Mouse (Mus musculus) left cerebral cortex, postnatal 36 days (tissue): ENCODE results near the gene Gxylt1. TPM values are rescaled to one million over a fixed set of nuclear protein-coding genes. Genes with fewer than 3 reads are reported as not detected.
A peak's percentile ranks its signal among the peaks of the same experiment; 100 is the strongest.
"Not testable (repeated sequence)": the region's sequence is repeated elsewhere in the genome, so short reads cannot be mapped to it uniquely, and the experiment has no call there.

Experiments used
- DNase-seq, 2 experiments: peaks; one replicate each; pipeline ENCODE4 v3.0.0; 2021 to 2022; ENCODE audit warnings: low spot score in 2 of 2, mixed read lengths in 1 of 2
- intact Hi-C: fragments of 180-260 bp; cut with DNase I; formaldehyde crosslinking; loops from one replicate; pipeline ENCODE4 v1.15.1; 2025
- total RNA-seq, 2 experiments: library from RNA; stranded (reverse); gene quantifications; 2 replicates each; pipeline ENCODE4 v1.2.3; 2021

Gene Gxylt1
- 10 to 100 TPM in 1 of 2 experiments, 1 to 10 TPM in 1; 9.9 to 13.0 TPM for total RNA-seq

DNA sequence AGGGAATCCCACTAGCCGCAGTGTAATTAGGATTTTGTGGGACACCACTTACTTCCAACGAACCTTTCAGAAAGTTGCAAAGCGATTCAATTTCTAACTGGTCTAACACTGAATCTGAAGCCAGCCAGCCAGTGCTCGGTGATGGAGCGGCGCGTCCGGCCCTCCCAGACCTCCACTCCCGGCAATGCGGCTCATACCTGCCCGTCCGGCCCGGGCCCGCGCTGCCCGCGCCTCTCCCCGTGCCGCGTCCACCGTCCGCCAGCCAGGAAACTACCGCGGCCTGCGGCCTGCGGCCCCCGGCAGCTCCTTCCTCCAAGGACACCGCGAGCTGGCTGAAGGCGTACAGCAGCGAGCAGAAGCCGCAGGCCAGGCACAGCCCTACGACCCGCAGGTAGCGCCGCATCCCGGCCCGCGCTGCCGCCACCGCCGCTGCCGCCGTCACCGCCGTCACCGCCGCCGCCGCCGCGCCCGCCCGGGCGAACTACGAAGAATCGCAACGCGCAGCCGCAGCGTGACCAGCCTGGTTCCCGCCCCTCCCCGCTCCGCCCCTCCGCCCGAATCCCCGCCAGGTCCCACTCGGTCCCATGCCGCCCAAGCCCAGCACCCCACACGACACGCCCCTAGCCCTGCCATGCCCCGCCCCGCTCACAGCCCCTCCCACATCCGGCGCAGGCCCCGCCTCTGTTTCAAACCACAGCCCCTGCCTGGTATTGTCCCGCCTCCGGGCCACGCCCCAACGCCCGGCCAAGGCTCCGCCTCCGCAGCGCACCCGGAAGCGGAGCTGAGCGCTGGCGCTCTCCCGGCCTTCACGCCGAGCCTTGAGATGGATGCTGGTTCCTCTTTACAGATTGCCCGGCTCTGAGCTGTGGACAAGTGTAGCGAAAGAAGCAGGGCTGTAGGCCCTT, at the start of gene Gxylt1:
Gxylt1 (minus strand) TSS at position 501 of the 905 bp plus-strand sequence.
- DNase-seq: peak; percentile 99
- intact Hi-C loops: loop anchor here (2.0 kb wide), 2 partner anchors 62 to 124 kb away; partner anchors contain the start of genes Pphln1, Yaf2 and Zcrb1

- no peak for DNase-seq
Observed at GRCm38 (mm10) chr15:93318781-93319180, 43.8 kb upstream of the Gxylt1 start.

GRCm38 (mm10) chr15:93310304-93310703, 35.3 kb upstream of the Gxylt1 start:
- intact Hi-C loops, DNase-seq: not testable (repeated sequence)

More at GRCm38 (mm10) chr15:93318781-93319180, 43.8 kb upstream of the Gxylt1 start:
- intact Hi-C loops: no loop called here

- intact Hi-C loops: no loop called here
- no peak for DNase-seq
Observed at GRCm38 (mm10) chr15:93298197-93298596, 23.2 kb upstream of the Gxylt1 start.

- intact Hi-C loops: no loop called here
- DNase-seq: no peak
Observed at GRCm38 (mm10) chr15:93294483-93294882, 19.5 kb upstream of the Gxylt1 start.

DNA sequence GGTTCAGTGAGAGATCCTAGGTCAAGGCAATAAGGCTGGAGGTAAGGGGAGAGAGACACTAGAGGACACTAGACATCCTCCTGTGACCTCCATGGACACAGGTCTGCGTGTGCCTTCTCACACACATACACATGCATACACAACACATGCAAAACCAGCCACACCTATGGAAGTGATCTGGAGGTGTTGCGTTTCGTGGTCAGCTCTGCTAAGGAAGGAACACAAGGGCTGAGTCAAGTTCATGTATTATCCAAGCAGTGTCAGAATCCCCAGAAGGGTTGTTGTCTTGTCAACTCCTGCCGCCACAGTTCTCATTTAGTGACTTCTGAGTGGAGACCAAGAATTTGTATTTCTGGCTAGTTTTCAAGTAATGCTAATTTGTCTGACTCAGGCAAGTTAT, 13.3 kb upstream of the Gxylt1 start:
- no peak for DNase-seq
- intact Hi-C loops: no loop called here

GRCm38 (mm10) chr15:93287628-93288027, 12.6 kb upstream of the Gxylt1 start:
- no peak for DNase-seq
- intact Hi-C loops: no loop called here

DNA sequence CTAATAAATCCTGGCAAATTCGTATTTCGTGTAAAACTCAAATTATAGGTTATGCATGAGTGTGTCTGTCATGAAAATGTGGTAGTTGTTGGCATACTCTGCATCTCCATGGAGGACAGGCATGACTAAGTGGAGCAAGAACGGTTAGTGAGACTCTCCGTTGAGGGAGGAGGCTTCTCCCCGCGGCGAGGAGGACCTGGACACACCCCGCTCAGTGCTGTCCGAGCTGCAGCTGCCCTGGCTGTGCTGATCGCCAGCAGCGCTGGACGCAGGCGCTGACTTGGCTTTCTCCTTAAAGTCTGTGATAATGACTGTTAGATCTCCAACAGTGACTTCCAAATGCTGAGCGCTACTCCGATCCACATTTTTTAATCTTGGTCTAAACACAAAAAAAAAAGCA, 10.3 kb upstream of the Gxylt1 start:
- intact Hi-C loops: no loop called here
- no peak for DNase-seq

DNA sequence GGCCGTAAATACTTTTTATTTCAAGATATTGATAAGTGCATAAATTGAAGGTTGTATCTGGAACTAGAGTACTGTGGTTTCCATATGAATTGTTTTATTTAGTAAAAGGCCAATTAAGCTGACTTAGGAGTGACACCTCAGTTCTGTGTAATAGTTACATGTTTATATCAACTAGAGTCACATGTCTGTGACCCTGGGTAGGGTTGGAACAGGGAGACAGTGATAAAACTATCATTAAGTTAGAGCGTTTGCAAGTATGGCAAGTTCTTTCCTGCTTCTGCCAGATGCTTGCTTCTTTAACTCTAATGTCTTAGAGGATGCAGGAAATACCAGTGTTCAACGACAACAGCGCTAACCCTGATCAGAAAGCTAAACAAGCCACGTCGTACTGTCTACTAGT, 9.3 kb upstream of the Gxylt1 start:
- DNase-seq: no peak
- intact Hi-C loops: no loop called here

DNA sequence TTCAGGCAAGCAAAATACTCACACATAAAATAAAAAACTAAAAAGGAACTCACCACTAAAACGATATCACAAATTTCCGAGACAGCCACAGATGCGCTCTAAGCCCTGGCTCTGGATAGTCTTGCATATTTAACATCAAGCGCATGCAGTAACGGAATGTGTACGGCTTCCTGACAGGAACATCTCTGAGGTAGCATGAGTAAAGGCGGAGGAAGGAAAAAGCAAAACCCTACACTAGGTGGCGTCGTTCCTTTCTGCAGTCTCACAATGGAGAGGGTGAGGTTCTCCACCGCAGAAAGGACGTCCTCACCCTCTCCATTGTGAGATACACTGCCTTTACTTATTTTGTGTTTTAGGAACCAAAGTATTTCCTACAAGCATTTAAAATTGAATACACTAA, 8.4 kb upstream of the Gxylt1 start:
- DNase-seq: no peak
- intact Hi-C loops: no loop called here

- peak in 1 of 2 experiments; percentile 21 for DNase-seq
- intact Hi-C loops: no loop called here
Observed at GRCm38 (mm10) chr15:93276276-93276675, 1.3 kb upstream of the Gxylt1 start.

GRCm38 (mm10) chr15:93275623-93276022, 644 bp upstream of the Gxylt1 start:
- no peak for DNase-seq
- intact Hi-C loops: loop anchor here (2.0 kb wide), 2 partner anchors 61 to 123 kb away; partner anchors contain the start of genes Pphln1, Yaf2 and Zcrb1

DNA sequence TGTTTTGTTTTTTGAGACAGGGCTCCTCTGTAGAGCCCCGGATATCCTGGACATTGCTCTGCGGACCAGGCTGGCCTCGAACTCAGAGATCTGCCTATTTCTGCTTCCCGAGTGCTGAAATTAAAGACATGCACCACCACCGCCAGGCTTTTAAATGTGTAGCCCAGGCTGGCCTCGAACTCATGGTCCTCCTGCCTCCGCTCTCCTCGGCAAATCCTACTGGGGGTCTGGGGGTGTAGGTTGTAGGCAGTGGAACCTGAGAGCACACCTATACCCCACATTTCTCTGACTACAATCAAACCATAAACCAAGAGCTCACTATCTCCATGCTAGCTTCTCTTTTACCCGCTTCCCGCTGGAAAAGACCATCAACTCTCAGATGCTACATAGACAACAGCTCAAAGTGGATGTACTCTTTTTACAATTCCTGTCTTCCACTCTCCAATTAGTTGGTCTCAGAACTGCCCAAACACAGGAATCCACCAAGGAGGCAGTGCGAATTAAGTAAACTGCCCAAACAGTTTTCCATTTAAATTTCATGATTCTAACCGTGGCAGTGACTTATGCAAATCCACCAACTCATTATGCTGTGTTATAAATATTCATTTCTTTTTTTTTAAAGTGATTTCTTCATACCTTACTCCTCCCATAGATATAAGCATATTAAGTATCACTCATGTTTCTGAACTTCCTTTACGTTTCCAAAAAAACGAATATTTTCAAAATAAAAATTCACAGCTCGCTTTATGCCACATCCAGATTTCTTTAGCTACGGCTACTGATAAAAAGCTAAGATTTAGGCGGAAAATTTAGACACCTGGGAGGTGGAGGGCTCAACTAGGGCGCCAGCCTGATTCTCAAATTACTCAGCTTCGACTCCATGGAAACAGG, 946 bp downstream of the Gxylt1 start:
- intact Hi-C loops: loop anchor here (2.0 kb wide), 2 partner anchors 63 to 125 kb away; partner anchors contain the start of genes Pphln1, Yaf2 and Zcrb1

GRCm38 (mm10) chr15:93272948-93273347, 2.0 kb downstream of the Gxylt1 start:
- intact Hi-C loops: no loop called here

More for the DNA sequence above, 946 bp downstream of the Gxylt1 start:
- DNase-seq: no peak

GRCm38 (mm10) chr15:93270289-93270855, 4.6 kb downstream of the Gxylt1 start:
- intact Hi-C loops: no loop called here
- no peak for DNase-seq

More at GRCm38 (mm10) chr15:93272948-93273347, 2.0 kb downstream of the Gxylt1 start:
- DNase-seq: no peak

- intact Hi-C loops: loop anchor here (10.0 kb wide), 1 partner anchor 305 kb away; no protein-coding TSS in a partner anchor
- no peak for DNase-seq
Observed at GRCm38 (mm10) chr15:93269572-93269971, 5.4 kb downstream of the Gxylt1 start.

- intact Hi-C loops: loop anchor here (10.0 kb wide), 1 partner anchor 307 kb away; no protein-coding TSS in a partner anchor
- DNase-seq: no peak
Observed at GRCm38 (mm10) chr15:93268001-93268400, 7.0 kb downstream of the Gxylt1 start.

DNA sequence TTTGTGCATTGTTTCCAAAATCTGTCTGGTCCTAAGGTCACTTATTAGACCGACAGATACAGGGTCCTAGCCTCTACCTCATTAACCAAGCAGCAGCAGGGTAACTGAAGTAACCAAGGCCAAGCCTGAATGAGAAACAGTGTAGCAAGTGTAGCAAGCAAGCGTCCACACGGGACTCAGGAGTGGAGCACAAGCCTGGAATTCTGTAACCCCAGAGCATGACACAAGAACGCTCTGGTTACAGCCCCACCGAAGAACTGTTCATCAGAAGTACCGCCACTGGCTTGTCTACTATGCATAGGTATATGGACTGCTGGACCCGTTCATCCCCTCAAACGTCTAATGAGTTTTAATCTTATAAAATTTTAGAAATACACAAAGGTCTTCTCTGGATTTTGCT, 7.5 kb downstream of the Gxylt1 start:
- intact Hi-C loops: loop anchor here (10.0 kb wide), 1 partner anchor 307 kb away; no protein-coding TSS in a partner anchor

DNA sequence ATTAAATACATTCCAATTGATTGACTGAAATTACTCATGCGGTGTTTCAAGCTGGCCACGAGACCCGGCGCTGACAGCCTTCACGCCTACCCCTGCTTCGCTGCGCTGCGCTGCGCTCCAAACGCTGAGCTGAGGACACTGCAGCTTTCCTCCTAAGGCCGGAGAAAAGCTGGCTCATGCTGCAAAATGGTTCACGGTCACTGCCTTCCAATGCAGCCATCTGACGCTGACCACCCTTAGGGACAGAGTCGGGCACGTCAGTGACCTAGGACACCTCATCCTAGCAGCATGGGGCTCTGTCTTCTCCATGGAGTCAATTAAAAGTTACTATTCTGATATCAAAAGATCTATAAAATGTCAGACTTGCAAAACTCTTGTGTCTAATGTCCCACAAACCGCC, 8.6 kb downstream of the Gxylt1 start:
- intact Hi-C loops: loop anchor here (10.0 kb wide), 1 partner anchor 308 kb away; no protein-coding TSS in a partner anchor
- DNase-seq: no peak

More for the DNA sequence above, 7.5 kb downstream of the Gxylt1 start:
- no peak for DNase-seq
